Mouse (Mus musculus) heart, embryonic 16.5 days (tissue): ENCODE measurements around the gene Clic4. TPM values are rescaled to one million over a fixed set of nuclear protein-coding genes. Genes with fewer than 3 reads are reported as not detected.
A peak's percentile ranks its signal among the peaks of the same experiment; 100 is the strongest.

Experiments used
- ATAC-seq: fragments of 200-750 bp; cut with Nextera tagmentation; replicated peaks from 2 replicates; pipeline ENCODE4 v1.8.0; 2017; ENCODE audit warnings: moderate number of reproducible peaks; ENCODE audit not compliant: insufficient read depth, low FRiP score; ENCODE audit errors: extremely low read depth
- H3K27ac ChIP-seq: fragments of 300-500 bp; sonication (generic); 2 replicates; pipeline ENCODE4 v1.5.1; 2014; ENCODE audit warnings: mild to moderate bottlenecking, low read length, control low read depth, moderate library complexity
- H3K27me3 ChIP-seq: fragments of 300-500 bp; sonication (generic); 2 replicates; pipeline ENCODE4 v1.6.1; 2014; ENCODE audit warnings: low read length, mixed read lengths; ENCODE audit not compliant: control insufficient read depth, insufficient read depth
- H3K36me3 ChIP-seq: fragments of 300-500 bp; sonication (generic); 2 replicates; pipeline ENCODE4 v1.6.1; 2014; ENCODE audit not compliant: control insufficient read depth, insufficient read depth
- H3K4me1 ChIP-seq: fragments of 300-500 bp; sonication (generic); 2 replicates; pipeline ENCODE4 v1.6.1; 2014; ENCODE audit warnings: low read length, mixed read lengths; ENCODE audit not compliant: control insufficient read depth, insufficient read depth
- H3K4me2 ChIP-seq: fragments of 300-500 bp; sonication (generic); 2 replicates; pipeline ENCODE4 v1.6.1; 2014; ENCODE audit warnings: low read depth, mild to moderate bottlenecking, control low read depth, low read length
- H3K4me3 ChIP-seq: fragments of 300-500 bp; sonication (generic); 2 replicates; pipeline ENCODE4 v1.5.1; 2014; ENCODE audit warnings: mild to moderate bottlenecking, control low read depth, low read length
- H3K9ac ChIP-seq: fragments of 300-500 bp; sonication (generic); 2 replicates; pipeline ENCODE4 v1.6.1; 2014; ENCODE audit warnings: low read length, control low read depth
- H3K9me3 ChIP-seq: fragments of 300-500 bp; sonication (generic); replicated peaks from 2 replicates; pipeline ENCODE4 v1.6.1; 2016; ENCODE audit warnings: low read length; ENCODE audit not compliant: control insufficient read depth
- WGBS: fragments of 180-500 bp; shearing (Covaris S2); extraction: QIAGEN DNeasy Blood & Tissue Kit; methylation state at CpG from one replicate; pipeline ENCODE4 v1.1.7; 2014; 5-methylcytosine and 5-hydroxymethylcytosine counted together
- polyA plus RNA-seq: library from polyadenylated mRNA; unstranded; fragments of >200 nt; fragmentation: Nextera tagmentation; extraction: Ambion mirVana; gene quantifications from 2 replicates; pipeline ENCODE4 v1.2.1, GENCODE M21; 2015

The Clic4 gene
- polyA plus RNA-seq, 1 experiment from 2014 or later, result 289 TPM

DNA sequence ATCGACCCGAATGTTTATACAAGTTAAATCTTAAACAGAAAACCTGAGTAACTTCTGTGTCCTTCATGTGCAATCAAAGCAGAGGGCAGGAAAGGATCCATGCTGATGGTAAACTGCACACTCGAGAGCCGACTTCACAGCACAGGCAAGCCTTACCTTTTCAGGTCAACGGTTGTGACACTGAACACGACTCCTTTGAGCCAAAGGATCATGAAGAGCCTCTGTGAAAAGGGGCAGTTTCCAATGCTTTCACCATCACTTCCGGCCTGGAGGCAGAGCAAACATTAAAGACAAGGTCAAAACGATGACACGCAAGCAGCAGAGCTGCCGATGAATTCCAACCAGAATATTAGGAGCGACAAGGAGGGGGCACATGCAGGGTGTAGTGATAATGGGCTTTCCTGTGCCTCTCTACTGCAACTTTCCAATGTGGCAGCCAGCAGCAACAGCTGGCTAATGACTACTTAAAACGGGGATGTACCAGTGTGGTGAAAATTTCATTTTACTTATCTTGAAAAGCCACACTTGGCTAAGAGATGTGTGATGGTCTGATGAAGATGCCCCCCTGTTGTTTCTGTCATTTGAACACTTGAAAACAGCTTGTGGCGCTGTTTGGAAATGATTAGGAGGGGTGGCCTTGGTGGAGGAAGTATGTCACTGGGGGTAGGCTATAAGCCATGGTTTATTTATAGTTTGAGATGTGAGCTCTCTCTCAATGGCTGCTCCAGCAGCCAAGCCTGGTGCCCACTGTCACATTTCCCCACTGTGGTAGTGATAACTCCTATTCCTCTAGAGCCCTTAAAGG lies 33.7 kb downstream of the Clic4 start:
- Histone ChIP-seq H3K36me3 (peaks cover 13% of the 10 kb centered on the region), H3K4me2 (peak overlapping the region; percentile 52), H3K9me3 (no peaks in the 10 kb centered on the region), H3K4me1 (peaks cover 73% of the 10 kb centered on the region), H3K27me3 (no peaks in the 10 kb centered on the region), H3K27ac (peak overlapping the region; percentile 92), H3K4me3 (no peak overlapping the region; the same call in 1 of the 2 replicates), H3K9ac (peak overlapping the region; percentile 42)
- ATAC-seq, result peak; percentile 67
- WGBS, result 40% methylated on average over 13 of the region's 13 CpGs

DNA sequence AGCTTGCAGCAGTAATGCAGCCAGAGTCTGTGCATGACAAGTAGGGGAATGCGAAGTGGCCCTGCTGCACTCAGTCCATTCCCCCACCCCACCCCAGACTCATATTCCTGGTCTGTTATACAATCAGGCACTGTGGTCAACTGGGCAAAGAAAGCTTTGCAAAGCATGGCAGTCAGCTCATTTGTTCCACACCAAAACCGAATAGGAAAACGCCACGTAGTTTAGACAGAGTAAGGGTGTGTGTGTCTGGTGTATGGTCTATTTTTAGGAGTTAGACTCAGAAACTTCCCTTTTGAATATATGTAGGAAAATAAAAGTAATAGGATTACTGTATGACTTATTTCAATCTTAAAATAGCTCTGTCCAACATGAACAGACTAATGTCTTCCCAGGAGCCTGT lies 36.0 kb downstream of the Clic4 start:
- Histone ChIP-seq H3K4me1 (peaks cover 63% of the 10 kb centered on the region), H3K27me3 (no peaks in the 10 kb centered on the region), H3K4me3 (no peak overlapping the region), H3K36me3 (peaks cover 13% of the 10 kb centered on the region), H3K9me3 (no peaks in the 10 kb centered on the region), H3K27ac (peak overlapping the region; percentile 24), H3K4me2 (no peak overlapping the region), H3K9ac (0 out of 2 replicates have a peak overlapping the region, but pooled peaks have one; percentile 2)
- ATAC-seq, result no peak
- 51% methylated on average over 4 of the region's 4 CpGs for WGBS

DNA sequence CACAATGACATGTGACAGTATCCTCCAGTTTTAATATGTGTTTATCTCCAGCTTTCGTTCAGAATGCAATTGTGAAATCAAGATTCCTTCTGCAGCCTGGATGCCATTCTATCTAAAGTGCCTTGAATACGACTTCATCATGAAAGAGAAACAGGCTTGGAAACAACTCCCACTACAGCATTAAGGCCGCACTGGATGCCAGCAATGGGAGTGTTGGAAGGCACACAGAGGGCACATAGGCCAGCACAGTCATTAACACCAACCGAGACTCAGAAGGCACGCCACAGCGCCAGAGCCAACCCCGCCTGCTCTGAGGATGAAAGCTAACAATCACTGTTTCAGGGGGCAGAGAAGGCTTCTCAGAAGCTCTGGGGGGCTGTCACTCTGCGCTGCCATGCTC lies 37.1 kb downstream of the Clic4 start:
- no peak overlapping the region for H3K4me2 ChIP-seq
- ATAC-seq, result no peak
- no peak overlapping the region for H3K9ac ChIP-seq
- no peak overlapping the region for H3K4me3 ChIP-seq
- H3K27ac ChIP-seq, result peak overlapping the region; percentile 61
- WGBS, result 48% methylated on average over 8 of the region's 8 CpGs
- no peaks in the 10 kb centered on the region for H3K27me3 ChIP-seq
- peaks cover 15% of the 10 kb centered on the region for H3K36me3 ChIP-seq
- peaks cover 64% of the 10 kb centered on the region for H3K4me1 ChIP-seq
- H3K9me3 ChIP-seq, result no peaks in the 10 kb centered on the region

DNA sequence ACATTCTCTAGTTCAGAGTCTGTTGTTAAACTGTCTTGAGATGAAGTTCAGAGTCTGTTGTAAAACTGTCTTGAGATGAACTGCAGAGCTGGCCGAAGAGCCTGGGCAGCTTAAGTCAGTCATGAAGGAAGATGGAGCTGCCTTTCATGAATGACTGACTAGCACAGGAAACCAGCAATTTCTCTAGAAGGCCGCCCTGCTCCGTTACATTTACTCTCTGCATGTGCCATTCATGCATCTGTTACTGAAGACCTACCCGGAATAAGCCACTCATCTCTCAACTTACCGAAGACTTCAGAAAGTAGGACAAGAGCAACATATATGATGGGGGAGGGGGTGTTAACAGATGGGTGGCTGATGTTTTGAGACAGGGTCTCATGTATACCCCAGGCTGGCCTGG lies 40.1 kb downstream of the Clic4 start:
- Histone ChIP-seq H3K4me3 (no peak overlapping the region), H3K27ac (no peak overlapping the region), H3K27me3 (no peaks in the 10 kb centered on the region), H3K9ac (no peak overlapping the region), H3K4me1 (peaks cover 39% of the 10 kb centered on the region), H3K9me3 (no peaks in the 10 kb centered on the region), H3K4me2 (no peak overlapping the region), H3K36me3 (peaks cover 6% of the 10 kb centered on the region)
- no peak for ATAC-seq
- 67% methylated on average over 5 of the region's 5 CpGs for WGBS

DNA sequence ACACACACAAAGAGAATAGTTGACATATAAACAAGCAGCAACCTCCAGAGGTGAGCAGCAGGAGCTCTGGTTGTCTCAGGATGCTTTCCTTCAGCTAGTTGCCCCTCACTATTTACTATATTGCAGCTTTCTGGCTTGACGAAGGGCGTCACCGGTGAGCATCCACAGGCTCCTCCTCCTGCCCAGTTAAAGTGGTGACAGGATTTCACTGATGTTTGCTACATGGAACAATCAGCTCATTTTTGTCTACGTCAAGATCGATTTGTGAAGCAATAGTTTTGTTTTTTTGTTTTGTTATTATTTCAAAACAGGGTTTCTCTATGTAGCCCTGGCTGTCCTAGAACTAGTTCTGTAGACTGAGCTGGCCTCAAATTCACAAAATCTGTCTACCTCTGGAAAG lies 41.1 kb downstream of the Clic4 start:
- peaks cover 34% of the 10 kb centered on the region for H3K4me1 ChIP-seq
- ATAC-seq, result no peak
- H3K4me3 ChIP-seq, result no peak overlapping the region
- H3K27me3 ChIP-seq, result no peaks in the 10 kb centered on the region
- H3K36me3 ChIP-seq, result peaks cover 2% of the 10 kb centered on the region; the same call in 1 of the 2 replicates
- no peak overlapping the region for H3K9ac ChIP-seq
- no peaks in the 10 kb centered on the region for H3K9me3 ChIP-seq
- WGBS, result 67% methylated on average over 5 of the region's 5 CpGs
- H3K27ac ChIP-seq, result peak overlapping the region; percentile 48
- H3K4me2 ChIP-seq, result no peak overlapping the region

DNA sequence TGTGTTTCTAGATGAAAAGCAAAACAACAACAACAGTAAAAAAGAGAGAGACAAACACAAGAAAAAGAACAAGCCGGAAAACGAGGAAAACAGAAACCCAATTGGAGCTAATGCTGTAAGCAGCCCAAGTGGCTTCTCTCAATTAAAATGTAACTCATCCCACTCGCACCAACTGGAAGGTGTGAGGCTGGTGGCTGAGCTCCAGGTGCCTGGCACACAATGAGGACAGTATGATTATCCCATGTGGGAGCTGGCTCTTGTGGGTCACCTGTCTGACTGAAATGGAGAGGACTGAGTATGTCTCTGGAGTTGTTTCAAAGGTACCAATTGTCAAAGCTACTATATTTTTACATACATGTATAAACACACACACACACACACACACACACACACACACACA lies 41.5 kb downstream of the Clic4 start:
- Histone ChIP-seq H3K27ac (peak overlapping the region; percentile 76), H3K9me3 (no peaks in the 10 kb centered on the region), H3K4me3 (no peak overlapping the region), H3K36me3 (peaks cover 2% of the 10 kb centered on the region), H3K27me3 (no peaks in the 10 kb centered on the region), H3K4me1 (peaks cover 34% of the 10 kb centered on the region), H3K9ac (no peak overlapping the region), H3K4me2 (no peak overlapping the region)
- WGBS, result 62% methylated on average over 3 of the region's 3 CpGs
- ATAC-seq, result no peak

DNA sequence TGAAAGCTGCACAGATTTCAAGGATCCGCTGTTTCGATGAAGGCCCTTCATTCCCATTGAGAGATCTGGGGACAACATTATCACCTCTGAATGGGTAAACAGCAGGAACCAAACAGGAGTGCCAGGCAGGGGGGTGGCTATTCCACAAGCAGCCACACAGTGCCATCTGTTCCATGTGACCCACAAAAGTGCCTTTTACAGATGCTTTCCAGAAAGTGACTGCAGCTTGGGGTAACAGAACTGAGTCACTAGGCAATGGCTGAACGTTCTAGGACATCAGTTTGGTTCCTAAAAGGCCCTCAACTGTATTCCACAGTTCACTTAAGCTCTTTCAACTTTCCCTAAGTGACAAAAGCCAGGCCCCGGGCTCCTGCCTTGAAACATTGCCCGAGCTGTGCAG lies 42.0 kb downstream of the Clic4 start:
- Histone ChIP-seq H3K9ac (no peak overlapping the region), H3K4me3 (no peak overlapping the region), H3K9me3 (no peaks in the 10 kb centered on the region), H3K4me2 (no peak overlapping the region), H3K27ac (peak overlapping the region; percentile 76), H3K4me1 (peaks cover 32% of the 10 kb centered on the region), H3K36me3 (peaks cover 7% of the 10 kb centered on the region), H3K27me3 (no peaks in the 10 kb centered on the region)
- ATAC-seq, result no peak
- 45% methylated on average over 5 of the region's 5 CpGs for WGBS

DNA sequence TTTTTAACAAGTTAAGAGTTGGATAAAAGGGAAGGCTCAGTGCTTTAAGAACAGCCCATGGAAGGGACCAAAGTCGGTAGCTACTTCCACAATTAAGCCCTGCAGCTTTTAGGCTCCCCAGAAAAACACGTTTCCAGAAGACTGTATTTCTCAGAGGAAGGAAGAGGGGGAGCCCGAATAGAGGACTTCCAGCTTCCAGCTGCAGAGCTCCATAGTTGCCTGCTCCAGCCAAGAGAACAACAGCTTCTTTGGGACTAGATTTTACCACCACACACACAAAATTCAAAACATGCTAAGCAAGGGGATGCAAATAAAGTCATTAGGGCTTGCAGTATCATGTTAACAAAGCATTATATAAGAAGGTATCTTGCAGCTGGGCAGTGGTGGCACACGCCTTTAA lies 42.7 kb downstream of the Clic4 start:
- Histone ChIP-seq H3K4me1 (peaks cover 26% of the 10 kb centered on the region), H3K9ac (no peak overlapping the region), H3K4me3 (no peak overlapping the region), H3K27me3 (no peaks in the 10 kb centered on the region), H3K27ac (no peak overlapping the region), H3K9me3 (no peaks in the 10 kb centered on the region), H3K36me3 (peaks cover 13% of the 10 kb centered on the region), H3K4me2 (no peak overlapping the region)
- WGBS, result 55% methylated on average over 4 of the region's 4 CpGs
- no peak for ATAC-seq

DNA sequence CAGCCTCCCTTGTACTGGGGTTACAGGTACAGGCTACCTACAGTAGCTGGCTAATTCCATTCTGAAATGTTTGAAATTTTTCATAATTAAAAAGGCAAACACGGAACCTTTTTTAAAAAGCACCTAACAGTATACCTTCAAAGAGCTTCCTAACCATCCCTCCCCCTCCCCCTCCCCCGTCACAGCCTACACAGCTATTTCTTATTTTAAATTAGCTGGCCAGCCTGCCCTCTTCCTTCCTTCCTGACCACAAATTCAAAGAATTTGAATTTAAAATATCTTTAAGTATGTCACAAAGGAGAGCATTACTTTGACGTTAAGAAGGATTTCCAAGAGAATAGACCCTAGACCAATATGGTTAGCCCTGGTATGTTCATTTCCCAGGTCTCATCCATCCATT lies 44.5 kb downstream of the Clic4 start:
- H3K36me3 ChIP-seq, result peaks cover 28% of the 10 kb centered on the region
- H3K4me2 ChIP-seq, result no peak overlapping the region
- WGBS, result 63% methylated on average over 3 of the region's 3 CpGs
- no peaks in the 10 kb centered on the region for H3K9me3 ChIP-seq
- H3K27ac ChIP-seq, result no peak overlapping the region
- H3K4me3 ChIP-seq, result no peak overlapping the region
- ATAC-seq, result no peak
- H3K4me1 ChIP-seq, result peaks cover 26% of the 10 kb centered on the region
- no peaks in the 10 kb centered on the region for H3K27me3 ChIP-seq
- H3K9ac ChIP-seq, result no peak overlapping the region
